Mouse (Mus musculus): ENCODE measurements around the gene Sf3a1.

DNA sequence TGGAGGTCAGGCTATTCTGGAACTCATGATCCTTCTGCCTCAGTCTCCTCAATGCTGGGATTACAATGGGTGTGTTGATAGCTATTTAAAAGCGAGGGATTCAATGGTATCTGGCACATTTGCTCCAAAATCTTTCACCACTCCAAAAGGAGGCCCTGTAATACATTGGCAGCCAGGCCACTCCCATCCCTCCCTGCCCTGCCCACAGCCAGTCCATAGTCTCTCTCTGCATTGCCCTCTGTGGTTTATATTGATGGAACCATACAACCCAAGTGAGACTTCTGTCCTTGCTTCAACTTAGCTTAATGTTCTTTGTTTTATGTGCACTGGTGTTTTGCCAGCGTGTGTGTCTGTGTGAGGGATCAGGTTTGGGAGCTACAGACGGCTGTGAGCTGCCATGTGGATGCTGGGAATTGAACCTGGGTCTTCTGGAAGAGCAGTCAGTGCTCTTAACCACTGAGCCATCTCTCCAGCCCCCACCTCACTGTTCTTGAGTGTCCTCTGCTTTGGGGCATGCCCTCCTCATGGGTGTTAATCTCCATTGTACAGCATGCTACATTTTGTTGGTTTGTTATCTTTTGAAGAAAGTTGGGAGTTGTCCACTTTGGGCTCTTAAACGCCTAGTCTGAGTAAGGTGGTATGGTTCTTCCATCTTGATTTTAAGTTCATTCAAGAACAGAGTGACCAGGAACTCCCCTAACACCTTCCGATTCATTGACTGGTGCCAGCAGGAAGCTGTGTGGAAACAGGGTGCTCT is 66.6 kb downstream of the Sf3a1 start:
- TF ChIP-seq CTCF (IDR thresholded peaks at IDR 0.05; ENCODE audit: control insufficient read depth, insufficient read depth, insufficient replicate concordance, low read depth, low read length) (no peak), POLR2A (IDR thresholded peaks at IDR 0.05; ENCODE audit: control insufficient read depth, low read depth, low read length) (no peak)

Measured in testis, adult 2 months (tissue).